Mouse (Mus musculus) ZHBTc4 (cell line): ENCODE measurements around the gene H1foo.

Source experiments
- DNase-seq: peaks from one replicate; pipeline ENCODE4 v3.0.0-alpha.2; 2011; ENCODE audit warnings: low read depth, low spot score

H1foo gene

GRCm38 (mm10) chr6:115961743-115962142, 17.0 kb downstream of the H1foo start:
- DNase-seq: no peak

GRCm38 (mm10) chr6:115962439-115963085, 17.8 kb downstream of the H1foo start:
- DNase-seq: peak; percentile 79

GRCm38 (mm10) chr6:115963656-115964055, 18.9 kb downstream of the H1foo start:
- no peak for DNase-seq

GRCm38 (mm10) chr6:115966227-115966966, 21.7 kb downstream of the H1foo start:
- DNase-seq: no peak

- DNase-seq: no peak
These were observed 22.6 kb downstream of the H1foo start for GRCm38 (mm10) chr6:115967291-115967880.

- DNase-seq: no peak
These were observed 23.3 kb downstream of the H1foo start for GRCm38 (mm10) chr6:115968086-115968485.

DNA sequence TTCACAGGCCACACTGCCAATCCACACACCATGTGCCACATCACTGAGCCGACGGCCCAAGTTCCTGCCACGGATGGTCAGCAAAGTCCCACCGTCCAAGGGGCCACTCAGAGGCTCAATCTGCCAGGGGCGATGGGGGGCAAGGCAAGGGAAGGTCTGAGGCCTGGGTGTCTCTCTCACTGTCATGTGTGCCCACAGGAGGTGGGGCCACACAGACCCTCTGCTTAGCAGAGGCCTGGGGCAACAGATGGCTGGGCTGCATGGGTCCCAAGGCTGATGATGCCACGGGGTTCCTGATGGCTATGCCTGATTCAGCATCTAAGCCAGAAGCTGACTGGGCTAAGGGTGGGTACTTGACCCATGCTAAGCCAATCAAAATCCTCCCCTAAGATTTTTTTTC, 24.0 kb downstream of the H1foo start:
- no peak for DNase-seq

DNA sequence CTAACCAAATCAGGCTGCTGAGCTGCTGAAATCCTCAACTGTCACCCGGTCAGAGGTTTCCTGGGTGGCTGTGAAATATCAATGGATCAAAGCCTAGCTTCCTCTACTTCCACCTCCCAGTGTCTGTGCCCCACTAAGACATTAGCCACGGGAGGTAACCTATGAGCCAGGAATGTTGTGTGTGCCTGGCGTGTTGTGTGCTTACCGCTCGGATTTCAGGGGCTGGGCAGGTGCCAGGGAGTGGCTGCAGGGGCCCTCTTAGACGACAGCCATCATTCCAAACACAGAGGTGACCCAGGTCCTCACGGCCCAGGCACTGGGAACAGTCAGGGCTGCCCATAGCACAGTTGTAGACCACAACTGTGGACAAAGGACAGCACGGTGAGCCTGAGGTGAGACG, 24.4 kb downstream of the H1foo start:
- DNase-seq: no peak

GRCm38 (mm10) chr6:115969952-115970351, 25.2 kb downstream of the H1foo start:
- no peak for DNase-seq

- no peak for DNase-seq
These were observed 26.7 kb downstream of the H1foo start for GRCm38 (mm10) chr6:115971273-115972060.

DNA sequence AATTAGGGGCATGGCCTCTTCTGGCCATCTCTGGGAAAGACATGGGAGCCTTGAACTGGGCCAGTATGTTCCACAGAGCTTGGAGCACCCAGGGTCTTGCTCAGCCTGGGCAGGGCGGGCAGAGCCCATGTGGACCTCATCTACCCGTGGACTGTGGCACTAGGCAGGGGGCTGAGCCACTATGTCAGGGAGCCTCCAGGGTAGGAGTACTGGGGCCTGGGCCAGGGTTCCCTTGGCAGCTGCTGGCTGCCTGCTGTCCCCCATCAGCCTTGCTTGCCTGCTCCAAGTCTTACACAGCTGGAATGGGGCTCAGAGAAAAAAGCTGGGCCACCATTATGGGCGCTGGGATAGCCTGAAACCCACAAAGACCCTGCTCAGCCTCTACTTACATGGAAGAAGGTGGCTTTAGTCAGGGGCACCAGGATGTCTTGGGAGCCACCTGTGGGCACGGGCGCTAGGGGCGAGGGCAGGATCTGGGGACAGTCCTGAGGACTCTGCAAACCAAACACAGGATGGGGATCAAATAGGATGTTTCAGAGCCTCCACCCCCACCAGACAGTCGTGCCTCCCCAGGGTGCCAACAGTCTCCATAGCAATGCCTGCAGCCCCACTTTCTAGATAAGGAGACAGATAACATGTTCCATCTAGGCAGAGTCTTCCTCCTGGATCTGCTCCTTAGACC, 27.5 kb downstream of the H1foo start:
- DNase-seq: no peak

DNA sequence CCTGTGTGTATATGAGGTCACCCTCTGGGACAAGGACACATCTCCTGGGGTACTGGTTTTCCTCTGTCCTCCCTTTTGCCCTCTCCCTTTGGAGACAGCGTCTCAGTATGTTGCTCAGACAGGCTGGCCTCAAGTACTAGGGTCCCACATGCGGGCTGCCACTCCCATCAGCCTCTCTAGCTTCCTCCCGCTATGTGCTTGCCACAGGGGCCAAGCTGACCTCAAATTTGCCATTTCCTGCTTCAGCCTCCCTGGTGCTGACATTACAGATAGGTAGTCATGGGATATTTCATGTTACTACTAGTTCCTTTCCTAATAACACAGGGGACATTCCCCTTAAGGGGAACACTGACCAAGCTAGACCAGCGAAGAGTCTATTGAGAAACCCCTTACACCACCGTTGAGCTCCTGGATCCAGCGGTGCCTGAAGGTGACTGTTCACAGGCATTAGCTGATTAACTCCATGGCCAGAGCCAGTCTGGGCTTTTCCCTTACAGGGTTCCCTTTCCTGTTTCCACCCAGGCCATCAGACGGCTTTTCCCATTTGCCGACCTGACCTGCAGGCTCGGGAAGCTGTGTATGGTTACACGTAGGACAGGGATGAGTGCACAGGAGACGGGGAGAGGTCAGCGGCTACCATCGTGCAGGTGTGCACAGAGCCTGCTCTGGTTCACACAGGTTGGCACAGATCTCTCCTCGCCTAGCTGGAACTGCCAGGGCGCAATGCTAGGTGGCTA, 28.6 kb downstream of the H1foo start:
- no peak for DNase-seq

DNA sequence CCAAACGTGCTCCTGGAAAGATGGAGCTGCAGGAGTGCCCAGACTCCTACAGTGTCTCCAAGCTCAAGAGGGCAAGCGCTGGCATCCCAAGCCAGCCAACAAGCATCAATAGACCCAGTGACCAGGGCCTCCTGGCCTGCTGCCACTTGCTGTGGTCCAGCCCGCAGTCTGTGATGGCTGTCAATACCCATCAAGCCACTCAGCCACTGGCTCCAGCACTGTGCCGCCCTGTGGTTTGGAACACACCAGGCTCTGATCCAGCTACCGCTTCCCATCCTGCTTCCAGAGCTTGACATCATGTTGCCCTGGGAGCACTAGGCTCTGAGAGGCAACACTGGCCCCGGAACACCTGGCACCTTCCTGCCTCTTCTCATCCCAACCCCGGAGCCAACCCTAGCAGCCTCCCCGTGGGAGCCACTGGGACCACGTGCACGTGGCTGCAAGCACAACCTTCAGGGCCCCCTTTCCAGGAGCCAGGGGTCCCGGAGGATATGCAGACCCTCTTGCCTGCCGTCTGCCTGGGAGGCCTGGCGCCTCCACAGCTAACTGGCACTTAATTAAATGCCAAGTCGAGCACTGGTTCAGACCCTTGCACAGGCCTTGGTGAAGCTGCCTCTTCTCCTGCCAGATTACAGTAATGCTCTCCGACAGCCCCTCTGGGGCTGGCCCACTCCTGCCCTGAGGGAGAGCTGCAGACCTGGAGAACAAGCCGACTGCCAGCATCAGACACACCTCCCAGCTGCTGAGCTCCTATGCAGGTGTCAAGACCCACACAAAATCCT, 29.3 kb downstream of the H1foo start:
- DNase-seq: no peak

GRCm38 (mm10) chr6:115975606-115976005, 30.9 kb downstream of the H1foo start:
- DNase-seq: no peak

GRCm38 (mm10) chr6:115977810-115978209, 33.1 kb downstream of the H1foo start:
- no peak for DNase-seq

DNA sequence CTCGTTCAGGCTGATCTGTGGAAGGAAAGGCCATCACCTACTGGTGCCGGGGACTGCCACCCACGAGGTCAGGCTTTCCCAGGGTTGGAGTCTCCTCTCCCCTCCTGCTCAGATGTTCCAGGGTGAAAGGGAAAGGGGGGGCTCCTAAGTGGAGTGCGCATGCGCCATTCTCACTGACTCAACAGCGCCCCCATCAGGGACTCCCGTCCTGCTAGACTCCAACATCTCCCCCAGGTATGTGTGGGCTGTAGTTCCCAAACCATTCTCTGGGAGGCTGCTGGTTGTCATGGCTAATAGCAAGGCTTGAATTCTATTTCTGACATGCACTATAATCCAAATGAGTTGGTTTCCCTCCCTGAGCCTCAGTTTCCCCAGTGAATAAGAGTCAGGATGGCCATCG, 33.9 kb downstream of the H1foo start:
- DNase-seq: peak; percentile 42

- DNase-seq: no peak
These were observed 38.2 kb downstream of the H1foo start for GRCm38 (mm10) chr6:115982889-115983288.

DNA sequence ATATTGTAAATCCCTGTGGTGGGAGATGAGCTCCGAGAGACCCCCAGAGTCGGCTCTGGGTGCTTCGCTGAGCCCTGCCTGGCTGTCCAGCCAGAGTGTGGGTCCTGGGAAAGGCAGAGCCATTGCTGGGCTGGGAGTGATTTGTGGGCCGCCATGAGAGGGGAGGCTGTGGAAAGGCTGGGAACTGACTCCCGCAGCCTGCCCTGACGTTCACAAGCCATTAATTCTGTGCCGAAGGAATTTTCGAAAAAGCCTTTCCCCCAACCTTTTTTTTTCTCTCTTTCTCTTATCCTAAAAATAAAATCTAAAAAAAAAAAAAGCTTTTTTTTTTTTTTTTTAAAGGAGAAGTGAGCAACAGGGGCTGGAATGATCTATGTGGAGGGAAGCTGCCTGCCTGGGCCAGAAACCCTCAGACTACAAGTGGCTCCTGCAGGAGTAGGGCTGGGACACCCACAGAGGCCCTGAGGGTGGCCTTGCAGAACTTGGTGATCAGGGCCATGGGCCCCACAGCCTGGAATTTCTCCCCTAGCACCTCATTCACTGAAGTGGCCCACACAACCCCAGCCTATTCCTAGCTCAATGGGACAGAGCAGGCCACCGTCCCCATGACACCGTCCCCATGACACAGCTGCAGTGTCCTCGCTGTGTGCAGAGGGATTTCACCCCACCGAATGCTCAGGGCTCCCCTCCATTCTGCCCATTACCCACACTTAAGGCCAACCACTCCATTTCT, 38.7 kb downstream of the H1foo start:
- DNase-seq: no peak

DNA sequence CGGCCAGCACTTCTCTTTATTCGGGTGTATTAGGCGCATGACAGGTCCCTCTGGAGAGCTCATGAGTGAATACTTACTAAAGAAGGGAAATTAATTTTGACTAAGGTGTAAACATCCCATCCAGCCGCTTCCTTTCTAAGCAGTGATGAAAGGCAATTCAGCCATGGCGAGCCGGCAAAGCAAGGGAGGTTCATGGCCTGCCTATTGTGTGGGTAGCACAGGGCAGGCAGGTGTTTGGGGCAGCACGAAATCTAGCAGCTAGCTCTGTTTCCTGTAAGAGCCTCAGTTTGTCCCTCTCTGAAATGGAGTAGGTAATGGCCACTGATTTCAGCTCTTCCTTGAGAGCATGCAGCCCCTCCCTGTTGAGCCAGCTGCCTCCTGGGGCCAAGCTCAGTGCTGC, 39.8 kb downstream of the H1foo start:
- no peak for DNase-seq
